Mouse (Mus musculus) cortical plate, adult 2 months (tissue): ENCODE measurements around the gene Gm5901. TPM values are rescaled to one million over a fixed set of nuclear protein-coding genes. Genes with fewer than 3 reads are reported as not detected.
"Not testable (repeated sequence)": the region's sequence is repeated elsewhere in the genome, so short reads cannot be mapped to it uniquely, and the experiment has no call there.

Experiments used
- H3K27ac ChIP-seq: fragments of 200-500 bp; 2 replicates; pipeline ENCODE4 v1.5.1; 2012; ENCODE audit warnings: low read length, control low read depth, inconsistent platforms; ENCODE audit not compliant: insufficient read depth
- H3K4me1 ChIP-seq: fragments of 200-500 bp; 2 replicates; pipeline ENCODE4 v1.6.1; 2011; ENCODE audit warnings: low read length; ENCODE audit not compliant: control insufficient read depth, insufficient read depth
- H3K4me3 ChIP-seq: fragments of 200-500 bp; 2 replicates; pipeline ENCODE4 v1.5.1; 2011; ENCODE audit warnings: mild to moderate bottlenecking, low read length, control low read depth; ENCODE audit not compliant: insufficient read depth
- CTCF ChIP-seq: fragments of 200-500 bp; IDR thresholded peaks from 2 replicates; pipeline ENCODE4 v1.5.1; 2011; ENCODE audit warnings: mild to moderate bottlenecking, control low read depth, low read length; ENCODE audit not compliant: insufficient read depth; ENCODE audit errors: extremely low read depth
- POLR2A ChIP-seq: fragments of 200-500 bp; IDR thresholded peaks from 2 replicates; pipeline ENCODE4 v1.6.1; 2011; ENCODE audit warnings: mild to moderate bottlenecking, low read length, control low read depth; ENCODE audit not compliant: insufficient read depth; ENCODE audit errors: extremely low read depth
- polyA plus RNA-seq: library from polyadenylated mRNA; depleted of rRNA; stranded (reverse); fragments of >200 nt; gene quantifications from 2 replicates; pipeline ENCODE4 v1.2.3, GENCODE M21; 2012; rRNA removed

Gm5901 gene
- polyA plus RNA-seq, result not detected in 2 replicates

DNA sequence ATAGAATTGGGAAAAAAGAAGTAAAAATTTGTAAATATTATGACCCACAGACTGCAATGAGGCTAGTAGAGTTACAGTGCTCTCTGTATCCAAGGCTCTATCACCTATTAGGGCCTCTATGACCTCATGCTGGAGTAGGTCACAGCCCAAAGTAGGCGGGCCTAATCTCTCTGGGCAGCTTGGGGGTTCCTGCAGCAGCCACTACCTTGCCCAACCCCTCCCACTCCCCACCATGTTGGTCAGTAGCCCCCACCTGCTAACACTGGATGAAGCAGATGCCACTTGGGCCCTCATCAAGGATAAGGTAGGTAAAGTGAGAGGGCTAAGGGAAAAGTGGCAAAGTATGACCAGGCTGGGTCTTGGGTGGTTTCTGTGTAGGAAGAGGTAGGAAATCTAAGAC lies at the start of gene Gm5901:
Gm5901 (plus strand) TSS at position 173 of the 400 bp plus-strand sequence.
- Histone ChIP-seq H3K4me1 (no peaks in the 10 kb centered on the region), H3K27ac (no peak within 1 kb of the TSS), H3K4me3 (no peak within 1 kb of the TSS)
- TF ChIP-seq POLR2A, result no peak
- no peak for TF ChIP-seq CTCF

DNA sequence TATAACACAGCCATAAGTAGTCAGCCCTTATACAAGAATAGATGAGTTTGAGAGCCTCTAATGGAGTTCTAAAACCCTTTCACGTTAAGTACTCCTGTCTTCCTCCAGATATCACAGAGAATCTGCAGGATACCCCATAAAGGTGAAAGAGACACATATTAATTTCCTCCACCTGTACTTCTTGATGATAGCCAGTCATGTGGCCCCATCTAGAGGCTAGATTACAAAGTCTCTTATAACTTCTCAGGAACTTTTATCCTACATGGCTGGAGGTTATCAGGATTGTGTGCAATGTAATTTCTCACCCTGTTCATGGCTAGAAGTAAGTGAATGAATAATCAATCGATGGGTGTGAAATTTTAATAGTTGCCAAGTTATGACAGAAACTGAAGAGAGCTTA lies 49.5 kb upstream of the Gm5901 start:
- H3K4me1 ChIP-seq, result no peaks in the 10 kb centered on the region
- H3K27ac ChIP-seq, result no peak overlapping the region
- no peak for TF ChIP-seq CTCF
- TF ChIP-seq POLR2A, result no peak
- H3K4me3 ChIP-seq, result no peak overlapping the region

DNA sequence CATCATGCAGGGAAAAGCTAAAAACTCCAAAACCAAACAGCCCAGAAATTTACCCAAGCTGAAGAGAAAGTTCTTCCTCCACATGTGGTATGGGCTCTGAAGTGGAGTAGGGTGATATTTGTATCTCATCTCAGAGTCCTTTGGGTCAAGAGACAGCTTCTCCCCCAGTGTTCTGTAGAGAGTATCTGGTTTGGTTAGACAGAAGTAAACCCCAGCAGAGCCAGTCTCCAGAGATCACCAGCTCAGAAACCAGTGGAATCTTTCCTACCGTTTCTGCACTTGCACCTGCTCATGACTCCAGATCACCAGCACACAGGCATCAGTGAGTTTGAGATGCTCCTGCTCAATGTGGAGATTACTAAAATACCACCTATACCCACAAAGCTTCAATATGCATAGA lies 40.8 kb upstream of the Gm5901 start, which contains the start of gene Olfr690:
Olfr690 (minus strand) TSS at position 101 of the 400 bp plus-strand sequence.
- TF ChIP-seq CTCF, result no peak
- TF ChIP-seq POLR2A, result no peak
- H3K4me3 ChIP-seq, result no peak within 1 kb of the TSS
- no peaks in the 10 kb centered on the region for H3K4me1 ChIP-seq
- H3K27ac ChIP-seq, result no peak within 1 kb of the TSS

DNA sequence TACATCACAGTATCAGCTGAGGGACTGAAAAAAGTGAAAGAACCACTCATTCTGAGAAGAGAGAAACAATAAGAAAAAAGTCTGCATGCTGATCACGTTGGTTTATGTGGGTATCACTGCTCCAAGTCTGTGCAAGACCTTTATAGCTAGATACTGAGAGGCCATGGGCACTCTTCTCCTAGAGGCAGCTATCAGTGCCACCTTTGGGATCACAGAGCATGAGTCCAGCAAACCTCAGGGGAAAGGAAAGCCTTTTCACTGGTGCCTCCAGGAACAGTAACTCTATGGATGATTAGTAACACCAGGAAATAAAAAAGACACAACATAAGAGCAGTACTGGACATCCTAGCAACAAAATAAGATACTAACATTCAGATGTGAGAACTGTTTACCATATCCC lies 32.7 kb upstream of the Gm5901 start, which contains the start of gene Olfr691:
Olfr691 (minus strand) TSS at position 101 of the 400 bp plus-strand sequence.
- no peak within 1 kb of the TSS for H3K4me3 ChIP-seq
- no peak within 1 kb of the TSS for H3K27ac ChIP-seq
- TF ChIP-seq CTCF, result no peak
- no peak for TF ChIP-seq POLR2A
- no peaks in the 10 kb centered on the region for H3K4me1 ChIP-seq

DNA sequence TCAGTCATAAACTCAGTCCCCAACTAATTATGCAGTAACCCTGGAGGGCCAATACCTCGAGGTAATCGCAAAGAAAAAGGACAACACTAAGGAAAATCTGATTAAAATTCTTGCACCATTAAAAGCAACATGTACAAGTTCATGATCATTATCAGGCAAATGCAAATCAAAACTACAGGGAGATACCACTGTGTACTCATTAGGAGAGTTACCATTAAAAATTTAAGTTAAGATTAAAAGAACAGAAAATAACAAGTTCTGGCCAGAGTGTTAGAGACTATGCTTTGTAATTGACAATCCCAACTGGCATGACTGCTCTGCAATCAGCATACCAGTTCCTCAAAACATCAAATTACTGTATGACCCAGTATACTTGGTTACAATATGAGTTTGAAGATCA lies 32.1 kb upstream of the Gm5901 start:
- TF ChIP-seq POLR2A, result no peak
- no peak for TF ChIP-seq CTCF
- no peaks in the 10 kb centered on the region for H3K4me1 ChIP-seq
- no peak overlapping the region for H3K27ac ChIP-seq
- no peak overlapping the region for H3K4me3 ChIP-seq

DNA sequence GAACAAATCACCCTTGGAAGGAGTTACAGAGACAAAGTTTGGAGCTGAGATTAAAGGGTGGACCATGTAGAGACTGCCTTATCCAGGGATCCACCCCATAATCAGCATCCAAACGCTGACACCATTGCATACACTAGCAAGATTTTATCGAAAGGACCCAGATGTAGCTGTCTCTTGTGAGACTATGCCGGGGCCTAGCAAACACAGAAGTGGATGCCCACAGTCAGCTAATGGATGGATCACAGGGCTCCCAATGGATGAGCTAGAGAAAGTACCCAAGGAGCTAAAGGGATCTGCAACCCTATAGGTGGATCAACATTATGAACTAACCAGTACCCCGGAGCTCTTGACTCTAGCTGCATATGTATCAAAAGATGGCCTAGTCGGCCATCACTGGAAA lies 18.8 kb upstream of the Gm5901 start:
- H3K4me3 ChIP-seq, H3K4me1 ChIP-seq, H3K27ac ChIP-seq: not testable (repeated sequence)

DNA sequence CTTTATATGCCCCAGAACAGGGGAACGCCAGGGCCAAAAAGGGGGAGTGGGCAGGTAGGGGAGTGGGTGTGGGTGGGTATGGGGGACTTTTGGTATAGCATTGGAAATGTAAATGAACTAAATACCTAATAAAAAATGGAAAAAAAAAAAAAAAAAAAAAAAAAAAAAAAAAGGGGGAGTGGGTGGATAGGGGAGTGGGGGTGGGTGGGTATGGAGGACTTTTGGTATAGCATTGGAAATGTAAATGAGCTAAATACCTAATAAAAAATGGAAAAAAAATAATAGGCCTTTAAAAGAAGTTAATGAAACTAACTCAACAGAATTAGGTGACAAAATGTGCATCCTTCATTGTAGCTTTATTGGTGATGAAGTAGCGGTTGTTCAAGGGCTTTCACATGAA lies 18.4 kb upstream of the Gm5901 start:
- not testable (repeated sequence) for H3K4me1 ChIP-seq, H3K27ac ChIP-seq, H3K4me3 ChIP-seq

DNA sequence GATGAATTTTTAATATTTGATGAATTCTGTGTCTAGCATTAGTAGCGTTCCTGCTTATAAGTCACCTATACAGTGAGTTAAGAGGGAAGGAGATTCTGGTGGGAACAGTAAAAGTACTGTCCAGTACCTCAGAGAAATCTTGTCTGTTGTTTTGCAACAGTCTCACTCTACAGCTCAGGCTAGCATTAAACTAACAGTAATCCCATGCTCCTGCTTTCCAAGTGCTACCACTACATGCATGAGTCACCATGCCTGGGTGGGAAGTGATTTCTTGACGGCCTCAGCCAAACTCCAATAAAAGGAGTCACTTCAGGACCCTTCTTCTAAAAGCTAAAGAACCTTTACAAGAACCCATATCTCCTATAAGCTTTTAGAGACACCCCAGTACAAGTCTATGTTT lies 13.1 kb upstream of the Gm5901 start:
- no peak overlapping the region for H3K27ac ChIP-seq

DNA sequence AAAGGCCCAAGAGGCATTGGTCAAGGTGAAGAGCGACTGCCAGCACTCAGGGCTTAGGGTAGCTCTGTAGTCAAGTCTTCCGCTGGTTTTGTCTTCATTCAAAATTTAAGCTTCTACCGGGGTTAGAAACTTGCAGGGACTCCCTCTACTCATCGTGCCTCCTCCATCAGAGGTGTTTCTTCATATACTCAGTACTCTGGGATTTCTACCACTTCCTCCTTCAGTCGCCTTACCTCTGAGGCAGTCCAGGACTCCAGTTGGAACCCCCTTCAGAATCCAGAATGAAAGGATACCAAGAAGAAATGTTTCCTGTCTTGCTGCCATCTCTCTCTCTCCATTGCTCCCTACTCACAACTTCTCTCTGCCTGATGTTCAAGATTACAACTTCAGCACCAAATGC lies 7.6 kb upstream of the Gm5901 start:
- no peak for TF ChIP-seq POLR2A
- TF ChIP-seq CTCF, result no peak
- H3K4me1 ChIP-seq, result no peaks in the 10 kb centered on the region
- H3K4me3 ChIP-seq, result no peak overlapping the region
- H3K27ac ChIP-seq, result no peak overlapping the region

More for the DNA sequence above, 13.1 kb upstream of the Gm5901 start:
- TF ChIP-seq POLR2A (no peak), CTCF (no peak)
- H3K4me3 ChIP-seq, result no peak overlapping the region
- no peaks in the 10 kb centered on the region for H3K4me1 ChIP-seq

DNA sequence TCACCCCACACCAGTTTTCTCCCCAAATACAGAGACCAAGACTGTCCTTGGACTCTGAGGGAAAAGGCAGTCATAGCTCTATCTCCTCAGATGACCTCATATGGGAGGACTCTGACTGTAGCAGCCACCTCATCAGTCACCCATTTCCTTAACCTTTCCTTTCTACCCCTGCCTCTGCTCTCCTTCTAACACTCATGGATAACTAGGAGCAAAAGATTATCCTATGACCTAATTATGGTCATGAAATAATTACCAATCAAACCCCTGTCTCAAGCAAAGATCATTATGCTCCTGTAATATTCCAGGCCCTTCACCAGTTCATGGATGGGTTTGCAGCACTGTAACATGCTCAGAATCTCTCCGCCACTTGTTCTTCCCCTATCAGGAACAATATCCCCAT lies 6.9 kb upstream of the Gm5901 start, which contains the start of gene Olfr692:
Olfr692 (plus strand) TSS at position 301 of the 400 bp plus-strand sequence.
- H3K27ac ChIP-seq, result no peak within 1 kb of the TSS

DNA sequence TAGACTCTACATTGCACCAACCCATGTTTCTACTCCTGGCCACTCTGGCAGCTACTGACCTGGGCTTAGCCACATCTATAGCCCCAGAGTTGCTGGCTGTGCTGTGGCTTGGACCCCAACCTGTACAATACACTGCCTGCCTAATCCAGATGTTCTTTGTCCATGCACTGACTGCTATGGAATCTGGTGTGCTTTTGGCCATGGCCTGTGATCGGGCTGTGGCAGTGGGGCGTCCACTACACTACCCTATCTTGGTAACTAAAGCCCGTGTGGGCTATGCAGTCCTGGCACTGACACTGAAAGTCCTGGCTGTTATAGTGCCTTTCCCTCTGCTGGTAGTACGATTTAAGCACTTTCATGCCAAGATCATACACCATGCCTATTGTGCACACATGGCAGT lies 6.3 kb upstream of the Gm5901 start:
- Histone ChIP-seq H3K4me3 (no peak overlapping the region), H3K27ac (no peak overlapping the region), H3K4me1 (no peaks in the 10 kb centered on the region)
- TF ChIP-seq POLR2A, result no peak
- TF ChIP-seq CTCF, result no peak

More for the DNA sequence above, 6.9 kb upstream of the Gm5901 start, which contains the start of gene Olfr692:
- Histone ChIP-seq H3K4me1 (no peaks in the 10 kb centered on the region), H3K4me3 (no peak within 1 kb of the TSS)
- TF ChIP-seq CTCF (no peak), POLR2A (no peak)
